Mouse (Mus musculus) liver, embryonic 11.5 days (tissue): ENCODE measurements around the gene Pnkp. TPM values are rescaled to one million over a fixed set of nuclear protein-coding genes. Genes with fewer than 3 reads are reported as not detected.
"Not testable (repeated sequence)": the region's sequence is repeated elsewhere in the genome, so short reads cannot be mapped to it uniquely, and the experiment has no call there.

Experiments
- ATAC-seq: fragments of 200-750 bp; cut with Nextera tagmentation; replicated peaks from 2 replicates; pipeline ENCODE4 v1.8.0; 2017; ENCODE audit warnings: moderate number of reproducible peaks, mild to moderate bottlenecking, moderate TSS enrichment, moderate library complexity; ENCODE audit not compliant: low FRiP score
- DNase-seq: peaks from one replicate; pipeline ENCODE4 v3.0.0-alpha.2; 2017; ENCODE audit warnings: low spot score
- H3K27ac ChIP-seq: fragments of 300-500 bp; sonication (generic); 2 replicates; pipeline ENCODE4 v1.5.1; 2014; ENCODE audit warnings: mild to moderate bottlenecking, low read depth, low read length, control low read depth
- H3K27me3 ChIP-seq: fragments of 300-500 bp; sonication (generic); replicated peaks from 2 replicates; pipeline ENCODE4 v1.6.1; 2014; ENCODE audit warnings: low read length, mixed read lengths; ENCODE audit not compliant: control insufficient read depth, insufficient read depth
- H3K36me3 ChIP-seq: fragments of 300-500 bp; sonication (generic); 2 replicates; pipeline ENCODE4 v1.6.1; 2014; ENCODE audit warnings: mild to moderate bottlenecking, low read length, moderate library complexity, mixed read lengths; ENCODE audit not compliant: control insufficient read depth, insufficient read depth
- H3K4me1 ChIP-seq: fragments of 300-500 bp; sonication (generic); replicated peaks from 2 replicates; pipeline ENCODE4 v1.6.1; 2014; ENCODE audit warnings: low read length, mixed read lengths; ENCODE audit not compliant: control insufficient read depth, insufficient read depth
- H3K4me2 ChIP-seq: fragments of 300-500 bp; sonication (generic); 2 replicates; pipeline ENCODE4 v1.6.1; 2014; ENCODE audit warnings: mild to moderate bottlenecking, control low read depth, moderate library complexity
- H3K4me3 ChIP-seq: fragments of 300-500 bp; sonication (generic); 2 replicates; pipeline ENCODE4 v1.5.1; 2014; ENCODE audit warnings: low read depth, low read length, control low read depth
- H3K9ac ChIP-seq: fragments of 300-500 bp; sonication (generic); 2 replicates; pipeline ENCODE4 v1.6.1; 2014; ENCODE audit warnings: low read depth, low read length, control low read depth
- H3K9me3 ChIP-seq: fragments of 300-500 bp; sonication (generic); 2 replicates; pipeline ENCODE4 v1.6.1; 2016; ENCODE audit warnings: low read length, inconsistent platforms, mixed read lengths; ENCODE audit not compliant: control insufficient read depth
- WGBS: fragments of 180-500 bp; shearing (Covaris S2); extraction: QIAGEN DNeasy Blood & Tissue Kit; methylation state at CpG from one replicate; pipeline ENCODE4 v1.1.7; 2014; 5-methylcytosine and 5-hydroxymethylcytosine counted together
- polyA plus RNA-seq: library from polyadenylated mRNA; unstranded; fragments of >200 nt; fragmentation: Nextera tagmentation; extraction: Ambion mirVana; gene quantifications from 2 replicates; pipeline ENCODE4 v1.2.1, GENCODE M21; 2014

The Pnkp gene
- polyA plus RNA-seq, 1 experiment from 2014 or later = 32.5 TPM

GRCm38 (mm10) chr7:44867010-44867702, 10.2 kb downstream of the Pnkp start:
- H3K9me3 ChIP-seq = no peaks in the 10 kb centered on the region
- H3K4me3 ChIP-seq = peak overlapping the region; percentile 94
- no peak for ATAC-seq
- no peak overlapping the region for H3K9ac ChIP-seq
- peaks cover 36% of the 10 kb centered on the region for H3K4me1 ChIP-seq
- DNase-seq = no peak
- H3K4me2 ChIP-seq = peak overlapping the region; percentile 91
- no peaks in the 10 kb centered on the region for H3K27me3 ChIP-seq
- H3K36me3 ChIP-seq = peaks cover 35% of the 10 kb centered on the region
- H3K27ac ChIP-seq = no peak overlapping the region
- WGBS = 78% methylated on average over 19 of the region's 19 CpGs

DNA sequence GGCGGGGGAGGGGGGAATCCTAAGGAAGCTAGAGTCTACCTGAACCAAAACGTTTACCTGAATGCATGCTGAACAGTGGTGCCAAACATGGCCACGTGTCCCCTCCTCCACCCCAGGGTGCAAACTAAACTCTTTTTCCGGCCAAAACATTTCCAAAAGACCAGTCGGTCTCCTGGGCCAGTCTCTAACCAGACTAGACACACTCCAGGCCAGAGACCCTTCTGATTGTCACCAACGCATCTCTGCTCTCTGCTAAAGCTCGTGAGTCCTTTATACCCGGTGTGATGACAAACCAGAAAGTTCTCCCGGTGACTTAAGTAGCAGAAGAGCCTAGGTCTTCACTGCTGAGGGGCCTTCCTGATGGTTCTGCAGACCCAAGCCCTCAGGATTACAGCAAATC, 10.9 kb downstream of the Pnkp start:
- 0 out of 2 replicates have a peak overlapping the region, but pooled peaks have one; percentile 97 for H3K9ac ChIP-seq
- ATAC-seq = no peak
- peak overlapping the region; percentile 94 for H3K4me3 ChIP-seq
- no peaks in the 10 kb centered on the region for H3K27me3 ChIP-seq
- no peaks in the 10 kb centered on the region for H3K9me3 ChIP-seq
- no peak overlapping the region for H3K27ac ChIP-seq
- H3K4me2 ChIP-seq = peak overlapping the region; percentile 91
- H3K36me3 ChIP-seq = peaks cover 30% of the 10 kb centered on the region
- no peak for DNase-seq
- H3K4me1 ChIP-seq = peaks cover 36% of the 10 kb centered on the region
- 66% methylated on average over 9 of the region's 9 CpGs for WGBS

DNA sequence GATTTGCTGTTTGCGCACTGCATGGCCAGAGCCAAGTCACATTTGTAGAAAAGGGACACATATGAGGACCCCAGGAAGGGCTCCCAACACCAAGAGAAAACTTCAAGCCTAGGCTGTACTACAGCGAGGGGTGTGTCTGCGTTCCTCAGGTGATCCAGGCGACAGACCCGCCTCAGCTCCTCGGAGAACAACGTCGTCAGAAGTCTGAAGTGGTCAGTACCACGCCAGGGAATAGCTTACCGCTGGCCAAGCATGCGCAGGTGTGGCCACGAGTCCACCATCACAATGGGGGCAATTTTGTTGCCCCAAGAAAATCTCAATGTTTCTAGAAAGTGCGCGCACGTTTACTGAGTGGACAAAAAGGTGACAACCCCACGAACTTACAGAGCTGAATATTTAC, 11.5 kb downstream of the Pnkp start:
- 14% methylated on average over 16 of the region's 16 CpGs for WGBS
- H3K27ac ChIP-seq = peak overlapping the region; percentile 99; the same call in 1 of the 2 replicates
- H3K4me2 ChIP-seq = peak overlapping the region; percentile 91
- H3K9ac ChIP-seq = peak overlapping the region; percentile 97
- DNase-seq (no peak), ATAC-seq (no peak)
- peaks cover 24% of the 10 kb centered on the region for H3K36me3 ChIP-seq
- H3K27me3 ChIP-seq = no peaks in the 10 kb centered on the region
- peaks cover 36% of the 10 kb centered on the region for H3K4me1 ChIP-seq
- no peaks in the 10 kb centered on the region for H3K9me3 ChIP-seq
- H3K4me3 ChIP-seq = peak overlapping the region; percentile 94

- H3K27me3 ChIP-seq = no peaks in the 10 kb centered on the region
- H3K4me3 ChIP-seq = peak overlapping the region; percentile 94
- peak; percentile 76 for DNase-seq
- peaks cover 36% of the 10 kb centered on the region for H3K4me1 ChIP-seq
- peak; percentile 49 for ATAC-seq
- H3K36me3 ChIP-seq = peaks cover 17% of the 10 kb centered on the region
- H3K27ac ChIP-seq = peak overlapping the region; percentile 99
- peak overlapping the region; percentile 97 for H3K9ac ChIP-seq
- no peaks in the 10 kb centered on the region for H3K9me3 ChIP-seq
- H3K4me2 ChIP-seq = peak overlapping the region; percentile 91
- under 1% methylated on average over 102 of the region's 108 CpGs for WGBS
Observed at GRCm38 (mm10) chr7:44868919-44869696, 12.2 kb downstream of the Pnkp start.

DNA sequence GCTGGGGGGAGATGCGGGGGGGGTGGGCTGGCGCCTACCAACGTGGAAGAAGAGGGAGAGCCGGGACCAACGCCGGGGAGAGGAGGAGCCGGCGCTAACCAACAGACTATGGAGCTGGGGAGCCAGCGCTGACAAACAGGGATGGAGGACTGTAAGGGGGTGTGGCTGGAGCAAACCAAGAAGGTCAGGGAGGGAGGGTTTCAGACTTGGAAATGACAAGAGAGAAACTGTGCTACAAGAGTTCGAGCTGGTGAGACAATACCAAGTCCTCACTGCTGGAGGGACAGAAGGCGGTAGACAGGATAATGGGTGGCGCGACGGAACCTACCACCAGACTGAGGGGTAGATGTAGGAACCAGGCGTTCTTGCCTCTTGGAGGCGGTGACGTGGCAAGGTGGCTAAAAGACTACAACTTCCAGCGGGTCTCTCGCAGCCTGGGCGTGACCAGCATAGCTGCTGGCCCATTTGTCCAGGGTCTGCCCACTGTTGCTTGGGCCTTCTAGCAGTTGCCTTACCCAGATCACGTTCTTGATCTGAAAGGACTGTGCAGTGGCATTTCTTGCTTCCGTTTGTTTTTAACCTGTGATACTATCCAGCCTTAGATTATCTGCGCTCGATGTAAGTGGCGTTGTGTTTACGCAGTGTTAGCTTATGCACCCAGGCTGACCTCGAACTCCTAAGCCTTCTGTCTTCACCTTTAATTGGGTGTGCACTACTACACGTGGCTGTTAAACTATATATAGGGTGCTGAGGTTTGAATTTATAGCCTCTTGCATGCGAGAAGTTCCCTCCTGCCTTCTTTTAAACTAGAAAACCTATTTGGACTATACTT, 13.0 kb downstream of the Pnkp start, which contains the start of gene Ptov1:
Gene Ptov1 (minus strand): TSS at position 92 of the 832 bp plus-strand sequence.
- H3K4me1 ChIP-seq = peaks cover 36% of the 10 kb centered on the region
- 10% methylated on average over 29 of the region's 29 CpGs for WGBS
- peak within 1 kb of the TSS; percentile 99 for H3K27ac ChIP-seq
- peak within 1 kb of the TSS; percentile 94 for H3K4me3 ChIP-seq
- peak; percentile 87 for DNase-seq
- peak within 1 kb of the TSS; percentile 97 for H3K9ac ChIP-seq
- ATAC-seq = peak; percentile 87
- no peaks in the 10 kb centered on the region for H3K27me3 ChIP-seq
- H3K4me2 ChIP-seq = peak within 1 kb of the TSS; percentile 91
- H3K36me3 ChIP-seq = peaks cover 9% of the 10 kb centered on the region; the same call in 1 of the 2 replicates
- H3K9me3 ChIP-seq = no peaks in the 10 kb centered on the region

- ATAC-seq (no peak), DNase-seq (no peak)
- Histone ChIP-seq H3K4me1 (peaks cover 34% of the 10 kb centered on the region), H3K4me3 (peak overlapping the region; percentile 94), H3K9ac (peak overlapping the region; percentile 97), H3K27me3 (no peaks in the 10 kb centered on the region), H3K36me3 (peaks cover 3% of the 10 kb centered on the region; the same call in 1 of the 2 replicates), H3K9me3 (no peaks in the 10 kb centered on the region), H3K27ac (peak overlapping the region; percentile 99), H3K4me2 (peak overlapping the region; percentile 91)
- WGBS = 80% methylated on average over 6 of the region's 6 CpGs
Observed at GRCm38 (mm10) chr7:44870614-44871013, 13.7 kb downstream of the Pnkp start.

DNA sequence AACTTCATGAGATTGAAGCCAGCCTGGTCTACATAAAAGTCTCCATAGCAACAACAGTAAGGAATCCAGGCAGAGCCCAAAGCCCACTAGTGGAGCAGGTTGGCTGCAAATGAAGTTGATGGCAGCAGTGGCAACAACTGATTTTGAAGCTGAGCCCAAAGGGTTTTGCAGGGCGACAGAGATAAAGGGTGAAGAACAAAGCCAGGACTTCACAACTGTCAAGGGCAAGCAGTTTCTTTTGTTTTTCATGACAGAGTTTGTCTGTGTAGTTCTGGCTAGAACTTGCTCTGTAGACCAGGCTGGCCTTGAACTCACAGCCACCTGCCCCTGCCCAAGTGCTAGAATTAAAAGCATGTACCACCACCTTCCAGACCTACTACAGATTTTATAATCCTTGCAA, 14.2 kb downstream of the Pnkp start:
- H3K27ac ChIP-seq = no peak overlapping the region
- peaks cover 29% of the 10 kb centered on the region for H3K4me1 ChIP-seq

GRCm38 (mm10) chr7:44871774-44872173, 14.8 kb downstream of the Pnkp start:
- H3K27ac ChIP-seq, H3K9ac ChIP-seq, H3K27me3 ChIP-seq, H3K4me2 ChIP-seq, H3K36me3 ChIP-seq, DNase-seq, H3K4me3 ChIP-seq, H3K9me3 ChIP-seq, ATAC-seq: not testable (repeated sequence)
- WGBS = 94% methylated on average over 2 of the region's 2 CpGs
- peaks cover 23% of the 10 kb centered on the region for H3K4me1 ChIP-seq

More for the DNA sequence above, 14.2 kb downstream of the Pnkp start:
- Histone ChIP-seq H3K4me2 (no peak overlapping the region), H3K4me3 (no peak overlapping the region), H3K36me3 (peaks cover under 1% of the 10 kb centered on the region; the same call in 1 of the 2 replicates), H3K9ac (no peak overlapping the region), H3K9me3 (no peaks in the 10 kb centered on the region), H3K27me3 (no peaks in the 10 kb centered on the region)
- no peak for DNase-seq
- ATAC-seq = no peak
- 72% methylated on average over 1 of the region's 1 CpGs for WGBS
